Mouse (Mus musculus): ENCODE results near the gene Cmah. TPM values are rescaled to one million over a fixed set of nuclear protein-coding genes. Genes with fewer than 3 reads are reported as not detected.
"Not testable (repeated sequence)": the region's sequence is repeated elsewhere in the genome, so short reads cannot be mapped to it uniquely, and the experiment has no call there.

The Cmah gene
- total RNA-seq, 2 experiments from 2014 or later, result 3.6 TPM

DNA sequence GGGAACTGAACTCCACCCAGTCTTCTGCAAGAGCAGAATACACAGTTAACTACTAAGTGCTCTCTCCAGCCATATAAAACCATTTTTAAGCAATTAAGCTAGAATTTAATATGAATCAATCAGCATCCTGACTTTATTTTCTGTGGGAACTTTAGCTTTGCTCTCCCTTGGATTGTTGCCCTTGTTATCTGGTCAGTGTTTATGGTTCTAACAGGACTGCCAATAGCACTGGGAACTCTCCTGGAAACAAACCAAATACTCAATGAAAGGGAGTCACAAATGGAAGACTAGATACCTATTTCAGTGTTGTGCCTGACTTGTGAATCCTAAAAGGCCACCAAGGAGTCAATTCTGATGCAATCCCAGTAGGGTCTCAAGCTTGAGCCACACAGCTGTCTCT, 12.7 kb downstream of the Cmah start:
- no peak for DNase-seq (ENCODE audit: low spot score in 2 of 2)

DNA sequence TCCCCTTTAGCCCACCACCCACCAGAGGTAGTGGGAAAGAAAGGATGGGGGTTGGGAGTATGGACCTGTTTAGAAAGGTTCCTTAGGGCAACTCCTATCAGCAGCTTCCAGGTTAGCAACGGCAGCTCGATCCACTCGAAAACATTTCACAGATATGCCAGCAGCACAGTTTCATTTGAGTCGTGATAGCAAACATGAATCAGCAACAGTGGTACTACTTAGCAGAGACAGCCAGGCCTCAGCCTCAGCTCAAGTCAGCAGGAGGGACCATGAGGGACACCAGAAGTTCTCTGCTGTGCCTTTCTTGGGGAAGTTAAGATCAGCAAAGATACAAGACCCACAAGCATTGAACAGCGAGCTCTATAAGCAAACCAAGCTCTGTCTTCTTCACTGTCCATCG, 13.3 kb downstream of the Cmah start:
- DNase-seq (ENCODE audit: low spot score in 2 of 2), result no peak

DNA sequence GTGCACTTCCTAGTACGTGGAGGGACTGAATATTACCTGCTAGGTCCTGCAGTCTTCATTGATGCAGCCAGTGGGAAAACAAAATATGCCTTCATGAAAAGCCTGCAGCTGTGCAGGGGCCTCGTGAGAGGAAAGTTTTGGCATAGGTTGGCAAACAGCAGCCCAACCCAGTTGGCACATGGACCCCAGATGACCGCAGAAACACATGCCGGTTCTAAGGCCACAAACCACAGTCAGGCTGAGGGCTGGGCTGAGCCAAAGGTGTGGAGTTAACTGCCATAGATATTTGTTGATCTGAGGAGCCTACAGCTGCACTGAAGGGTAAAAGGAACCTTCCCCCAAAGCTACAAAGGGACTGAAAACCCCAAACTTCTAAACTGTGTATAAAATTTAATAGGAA, 14.9 kb downstream of the Cmah start:
- no peak for DNase-seq (ENCODE audit: low spot score in 2 of 2)

DNA sequence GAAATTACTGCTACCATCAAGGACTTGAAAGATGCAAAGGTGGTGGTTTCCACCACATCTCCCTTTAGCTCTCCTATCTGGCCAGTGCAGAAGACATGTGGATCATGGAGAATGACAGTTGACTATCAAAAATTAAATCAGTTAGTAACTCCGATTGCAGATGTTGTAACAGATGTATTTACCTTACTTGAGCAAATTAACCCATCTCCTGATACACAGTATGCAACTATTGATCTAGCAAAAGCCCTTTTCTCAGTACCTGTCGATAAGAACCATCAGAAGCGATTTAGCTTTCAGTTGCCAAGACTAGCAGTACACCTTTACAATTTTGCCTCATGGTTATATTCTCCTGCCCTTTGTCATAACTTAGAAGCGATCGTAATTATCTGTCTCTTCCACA, 25.8 kb downstream of the Cmah start:
- no peak for DNase-seq (ENCODE audit: low spot score in 2 of 2)

DNA sequence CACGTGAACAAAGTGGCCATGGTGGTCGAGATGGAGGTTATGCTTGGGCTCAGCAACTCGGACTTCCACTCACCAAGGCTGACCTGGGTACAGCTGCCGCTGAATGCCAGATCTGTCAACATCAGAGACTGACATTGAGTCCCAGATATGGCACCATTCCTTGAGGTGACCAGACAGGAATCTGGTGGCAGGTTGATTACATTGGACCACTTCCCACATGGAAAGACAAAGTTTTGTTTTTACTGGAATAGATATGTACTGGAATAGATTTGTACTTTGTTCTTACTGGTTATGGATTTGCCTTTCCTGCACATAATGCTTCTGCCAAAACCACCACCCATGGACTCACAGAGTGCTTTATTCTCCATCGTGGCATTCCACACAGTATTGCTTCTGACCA, 27.5 kb downstream of the Cmah start:
- DNase-seq (ENCODE audit: low spot score in 2 of 2), result no peak

DNA sequence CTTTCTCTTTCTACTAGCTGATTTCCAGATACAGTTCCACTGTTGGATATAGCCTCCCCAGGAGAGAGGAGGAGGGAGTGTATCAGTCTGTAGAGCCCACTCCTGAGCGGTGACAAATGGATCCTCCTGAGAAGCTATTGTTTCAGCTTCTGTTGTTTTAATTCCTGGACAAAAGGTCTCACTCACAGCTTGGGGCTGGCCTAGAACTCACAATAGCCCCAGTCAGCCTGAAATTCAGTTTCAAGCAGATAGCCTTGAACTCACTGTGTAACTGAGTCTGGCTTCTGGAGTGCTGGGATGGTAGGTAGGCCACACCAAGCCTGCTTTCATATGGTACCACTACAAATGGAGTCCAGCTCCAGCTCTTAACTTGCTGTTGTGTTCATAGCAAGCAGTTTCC, 32.0 kb downstream of the Cmah start:
- no peak for DNase-seq (ENCODE audit: low spot score in 2 of 2)

DNA sequence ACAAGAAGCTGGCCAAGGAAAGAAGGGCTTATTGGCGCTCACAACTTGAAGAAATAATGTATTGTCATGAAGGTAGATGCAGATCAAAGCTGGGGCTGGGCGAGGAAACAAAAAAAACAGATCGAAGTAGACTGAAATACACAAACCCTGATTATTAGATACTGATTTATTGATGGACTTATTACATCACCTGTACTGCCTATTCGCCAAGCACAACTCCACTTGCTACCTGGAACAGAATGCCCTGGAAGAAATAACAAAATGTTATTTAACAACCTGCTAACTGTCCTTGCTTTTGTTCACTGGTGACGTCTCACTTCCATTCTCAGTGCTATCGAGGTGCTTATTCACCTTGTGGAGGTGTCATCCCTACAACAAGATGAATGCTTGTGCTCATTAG, 38.0 kb downstream of the Cmah start:
- DNase-seq (ENCODE audit: low spot score in 2 of 2), result no peak

DNA sequence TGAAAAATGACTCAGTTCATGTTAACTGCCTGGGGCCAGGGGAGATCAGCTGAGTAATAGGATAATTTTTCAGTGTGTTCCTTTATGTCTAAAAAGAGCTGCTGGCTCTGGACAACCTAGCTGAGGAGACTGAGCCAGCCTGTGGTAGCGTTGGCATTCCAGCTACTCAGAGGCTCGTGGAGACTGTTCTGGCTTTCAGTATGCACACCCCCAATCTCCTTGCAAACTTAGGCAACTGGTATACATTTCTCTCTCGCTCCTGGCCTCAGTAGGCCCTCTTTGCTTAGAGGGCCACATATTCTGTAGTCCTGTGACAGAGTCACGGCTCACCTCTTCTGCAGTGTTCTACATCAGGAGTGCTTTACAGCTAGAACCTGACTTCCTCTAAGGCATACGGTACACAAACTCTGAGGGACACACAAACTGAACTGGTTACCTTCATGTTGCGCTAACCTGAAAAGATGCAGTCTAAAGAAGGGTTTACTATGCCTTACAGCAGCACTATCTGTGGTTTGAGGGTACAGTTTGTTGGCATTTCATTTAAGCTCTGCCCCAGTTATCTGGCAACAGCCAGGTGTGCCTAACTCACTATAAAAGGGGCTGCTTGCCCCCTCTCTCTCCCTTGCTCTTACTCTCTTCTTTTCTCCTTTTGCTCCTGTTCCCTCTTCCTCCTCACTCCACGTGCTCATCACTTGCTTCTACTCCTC, 45.8 kb downstream of the Cmah start:
- no peak for DNase-seq (ENCODE audit: low spot score in 2 of 2)

DNA sequence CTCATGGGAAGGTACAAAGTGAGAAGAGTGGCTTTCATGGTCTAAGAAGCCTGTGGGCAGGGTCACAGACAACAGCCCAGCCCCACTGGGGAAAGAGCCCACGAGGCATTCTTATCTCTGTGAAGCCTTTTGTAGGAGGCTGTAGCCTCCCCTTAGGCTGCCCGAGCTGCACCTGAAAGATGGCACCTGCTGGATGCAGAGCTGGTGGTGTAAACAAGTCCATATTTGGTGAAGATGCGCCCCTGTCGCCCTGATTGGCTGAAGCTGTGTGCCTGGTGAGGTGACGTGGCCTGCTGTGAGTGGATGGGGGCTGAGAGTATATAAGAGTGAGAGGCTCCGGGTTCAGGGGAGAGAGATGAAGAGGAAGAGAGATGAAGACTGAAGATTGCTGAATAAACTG, 47.4 kb downstream of the Cmah start:
- not testable (repeated sequence) for DNase-seq (ENCODE audit: low spot score in 2 of 2)

DNA sequence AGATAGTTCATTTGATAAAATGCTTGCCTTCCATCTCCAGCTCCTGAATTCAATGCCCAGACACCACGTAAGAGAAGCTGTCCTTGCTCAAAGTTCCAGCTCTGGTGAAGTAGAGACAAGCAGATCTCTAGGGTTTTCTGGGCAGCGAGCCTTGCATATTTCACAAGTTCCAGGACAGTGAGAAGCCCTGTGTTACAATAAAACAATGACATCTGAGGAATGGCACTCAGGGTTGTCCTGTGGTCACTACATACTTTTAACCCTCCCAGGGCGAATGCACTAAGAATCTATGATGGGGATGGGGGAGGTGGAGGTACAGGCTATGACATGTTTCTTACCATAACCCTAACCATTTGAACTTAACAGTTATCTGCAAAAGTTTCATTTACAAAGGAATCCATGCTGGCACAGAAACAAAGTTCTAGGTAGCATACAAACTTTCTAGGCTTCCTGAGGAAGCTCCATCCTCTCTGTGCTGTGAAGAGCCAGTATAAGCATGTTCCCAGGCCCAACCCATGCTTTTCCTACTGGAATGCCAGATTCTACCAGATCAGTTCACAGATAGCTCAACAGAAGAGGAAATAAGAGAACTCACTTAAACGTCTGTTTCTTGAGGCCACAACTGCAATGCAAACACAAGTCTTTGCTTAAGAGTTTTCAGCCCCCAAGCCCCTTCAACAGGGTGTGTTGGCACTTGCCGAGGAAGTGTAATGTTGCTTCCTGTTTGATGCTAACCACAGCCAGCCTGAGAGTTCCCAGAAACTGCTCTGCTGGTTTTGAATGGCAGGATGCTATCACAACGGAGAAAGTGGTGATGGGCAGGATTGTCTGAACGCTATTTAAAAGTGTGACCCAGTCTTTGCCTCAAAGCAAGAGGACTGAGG, 48.4 kb downstream of the Cmah start:
- no peak for DNase-seq (ENCODE audit: low spot score in 2 of 2)

DNA sequence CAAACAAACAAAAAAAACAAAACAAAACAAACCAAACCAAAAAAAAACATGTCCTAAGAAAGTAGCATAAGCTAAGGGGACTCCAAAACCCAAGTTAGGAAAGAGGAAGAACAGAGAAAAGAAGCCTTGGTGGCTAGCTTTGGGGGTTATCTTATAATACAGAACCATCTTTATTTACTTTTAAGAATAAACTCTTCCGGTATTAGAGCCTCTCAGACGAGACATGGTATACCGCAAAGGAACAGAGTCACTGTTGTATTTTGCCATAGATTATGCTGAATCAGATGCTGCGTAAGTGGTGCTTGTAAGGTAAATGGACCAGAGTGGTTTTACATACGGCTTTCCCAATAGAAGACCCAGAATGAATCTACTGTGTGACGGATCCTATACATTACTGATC, 53.5 kb downstream of the Cmah start:
- DNase-seq (ENCODE audit: low spot score in 2 of 2), result no peak

DNA sequence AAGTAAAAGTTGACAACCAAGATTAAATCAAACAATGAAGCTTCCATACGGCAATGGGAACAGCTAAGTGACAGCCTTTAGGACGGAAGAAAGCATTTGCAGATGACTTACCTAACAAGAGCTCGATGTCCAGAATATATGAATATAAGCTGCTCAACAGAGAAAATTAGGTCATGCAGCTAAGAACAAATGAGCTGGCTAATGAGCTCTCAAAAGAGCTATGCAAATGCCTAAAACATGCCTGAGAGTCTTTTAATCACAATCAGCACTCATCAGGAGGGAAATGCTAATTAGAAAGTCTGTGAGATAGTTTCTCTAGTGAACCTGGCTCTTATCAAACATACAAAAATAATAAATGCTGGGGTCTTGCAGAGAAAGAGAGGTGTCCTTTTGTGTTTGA, 56.7 kb downstream of the Cmah start:
- DNase-seq (ENCODE audit: low spot score in 2 of 2), result no peak

DNA sequence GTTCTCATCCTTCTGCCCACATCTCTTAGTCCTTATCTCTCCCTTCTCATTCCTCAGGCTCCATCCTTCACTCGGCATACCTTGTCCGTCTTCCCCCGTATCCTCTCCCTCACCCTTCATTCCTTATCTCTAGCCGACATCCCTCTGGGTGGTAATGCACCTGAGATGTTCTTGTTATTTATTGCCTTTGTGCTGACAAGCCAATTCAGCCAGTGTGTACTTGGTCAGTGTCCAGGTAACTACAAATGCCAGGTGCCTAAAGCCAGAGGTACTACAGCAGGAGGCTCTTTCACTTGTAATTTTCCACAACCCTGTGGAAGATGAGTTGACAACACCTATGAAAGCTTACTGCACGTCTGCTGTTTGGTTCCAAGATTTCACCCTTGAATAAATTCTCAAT, 64.7 kb downstream of the Cmah start:
- DNase-seq (ENCODE audit: low spot score in 2 of 2), result no peak

DNA sequence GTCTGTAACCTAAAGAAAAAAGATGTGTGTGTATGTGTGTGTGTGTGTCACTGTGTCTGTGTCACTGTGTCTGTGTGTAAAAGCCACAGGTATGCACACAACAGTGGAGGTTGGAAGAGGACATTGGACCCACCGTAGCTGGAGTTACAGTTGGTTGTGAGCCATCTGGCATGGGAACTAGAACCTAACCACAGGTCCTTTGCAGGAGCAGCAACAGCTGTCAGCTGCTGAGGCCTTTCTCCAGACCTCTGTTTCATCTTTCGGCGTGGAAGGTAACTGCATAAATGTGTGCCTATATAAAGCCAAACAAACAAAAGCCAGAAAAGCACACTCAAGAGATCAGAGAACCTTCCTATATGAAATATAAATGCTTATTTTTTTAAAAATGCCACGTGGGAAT, 65.5 kb downstream of the Cmah start:
- DNase-seq (ENCODE audit: low spot score in 2 of 2), result no peak

DNA sequence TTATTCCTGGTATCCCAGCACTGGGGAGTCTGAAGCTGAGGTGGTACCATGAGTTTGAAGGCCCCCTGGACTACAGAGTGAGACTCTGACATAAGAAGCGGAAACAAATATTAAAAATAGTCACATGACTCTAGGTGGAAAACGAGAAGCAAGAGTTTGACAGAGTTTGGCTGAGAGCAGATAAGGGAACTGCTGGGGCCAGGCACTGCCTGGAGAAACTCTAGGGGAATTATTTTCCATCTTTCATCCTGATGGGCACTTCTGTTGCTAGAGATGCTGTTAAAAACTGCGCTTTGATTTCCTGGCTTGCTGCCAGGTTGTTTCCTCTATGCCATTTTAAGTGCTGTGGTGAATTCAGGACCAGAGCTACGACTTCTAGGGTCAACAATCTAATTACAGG, 65.9 kb downstream of the Cmah start:
- no peak for DNase-seq (ENCODE audit: low spot score in 2 of 2)

DNA sequence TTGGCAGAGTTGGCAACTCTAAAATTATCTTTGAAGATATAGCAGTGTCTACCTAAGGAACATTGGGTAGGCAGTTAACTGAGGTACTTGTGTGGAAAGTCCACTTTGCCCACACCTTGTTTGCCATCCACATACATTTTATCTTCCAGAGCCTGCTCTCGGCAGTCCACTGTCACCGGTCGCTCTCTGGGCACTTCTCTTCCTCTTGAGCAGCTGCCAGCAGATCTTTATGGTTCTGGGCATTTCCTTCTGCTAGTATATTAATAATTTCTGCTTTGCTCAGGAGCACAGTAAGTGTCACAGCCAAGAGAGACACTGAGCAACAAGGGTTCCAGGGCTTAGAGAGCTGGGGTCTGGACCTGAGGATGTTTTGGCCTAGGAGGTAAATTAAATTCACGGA, 68.6 kb downstream of the Cmah start:
- DNase-seq (ENCODE audit: low spot score in 2 of 2), result no peak

DNA sequence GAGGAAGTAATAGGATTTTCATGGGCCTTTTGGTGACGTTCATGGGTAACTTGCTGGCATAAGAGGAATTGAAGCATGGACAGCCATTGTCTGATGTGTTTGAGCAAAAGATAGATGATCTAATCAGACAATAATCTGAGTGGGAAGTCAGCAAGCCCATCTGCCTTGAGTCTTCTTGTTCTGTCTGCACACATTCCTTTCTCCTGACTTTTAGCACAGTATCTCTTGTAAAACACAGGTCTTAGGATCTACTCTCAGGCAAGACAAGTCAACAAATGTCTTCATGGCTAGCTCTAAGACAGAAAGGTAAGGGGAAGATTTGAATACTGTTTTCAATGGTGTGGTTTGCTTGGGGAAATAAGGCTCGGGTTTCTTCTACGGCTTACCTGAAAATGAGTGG, 70.0 kb downstream of the Cmah start:
- DNase-seq (ENCODE audit: low spot score in 2 of 2), result no peak

DNA sequence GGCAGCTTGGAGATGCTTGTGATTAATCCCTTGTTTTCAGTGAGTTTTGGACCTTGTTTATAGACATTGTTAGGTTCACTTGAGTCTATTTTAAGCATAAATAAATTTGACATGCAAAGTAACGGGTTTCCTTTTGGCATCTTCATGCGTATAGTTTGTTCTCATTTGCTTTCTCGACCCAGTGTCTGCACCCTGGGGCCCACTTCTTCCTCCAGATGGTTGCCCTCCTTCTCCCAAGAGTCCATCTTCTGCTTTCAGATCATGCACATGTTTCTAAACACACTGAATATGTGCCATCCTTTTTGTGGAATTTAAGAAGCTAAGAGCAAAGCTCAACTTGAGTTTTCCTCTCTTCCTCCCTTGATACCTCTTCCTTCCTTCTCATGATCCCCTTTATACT, 71.3 kb downstream of the Cmah start:
- DNase-seq (ENCODE audit: low spot score in 2 of 2), result no peak

DNA sequence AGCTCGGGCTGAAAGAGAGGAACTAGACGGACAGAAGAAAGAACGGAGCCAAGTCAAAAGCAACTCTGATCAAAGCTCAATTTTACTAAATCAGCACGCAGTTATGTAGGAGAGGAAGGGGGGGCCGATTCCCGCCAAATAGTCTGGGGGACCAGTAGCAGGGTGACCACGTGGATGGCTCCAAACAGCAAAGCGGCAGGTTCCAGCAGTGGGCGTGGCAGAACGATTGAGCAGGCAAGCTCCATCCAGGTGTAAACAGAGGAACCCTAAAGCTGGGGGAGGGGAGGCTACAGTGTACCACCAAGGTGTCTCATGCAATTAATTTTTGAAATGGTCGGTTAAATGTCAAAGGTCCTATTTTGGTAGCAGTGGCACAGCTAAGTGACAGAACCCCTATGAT, 74.6 kb downstream of the Cmah start:
- DNase-seq (ENCODE audit: low spot score in 2 of 2), result not testable (repeated sequence)

DNA sequence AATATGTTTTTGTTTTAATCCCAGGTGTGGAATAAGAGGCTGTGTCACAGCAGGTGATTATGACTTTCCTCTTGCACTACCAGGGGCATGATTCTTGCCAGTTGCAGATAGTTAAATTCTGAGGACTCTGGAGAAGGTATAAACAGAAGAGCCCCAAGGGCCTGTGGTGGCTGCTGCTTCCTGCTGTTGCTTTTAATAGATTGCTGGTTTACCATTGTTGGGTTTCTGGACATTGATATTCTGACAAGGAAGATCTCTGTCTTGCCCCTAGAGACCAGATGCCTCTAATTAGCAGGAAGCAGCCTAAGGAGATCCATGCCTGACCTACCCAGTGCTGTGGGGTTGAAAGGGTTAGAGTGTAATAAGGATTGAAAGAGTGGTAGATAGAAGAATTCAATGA, 75.8 kb downstream of the Cmah start:
- no peak for DNase-seq (ENCODE audit: low spot score in 2 of 2)

DNA sequence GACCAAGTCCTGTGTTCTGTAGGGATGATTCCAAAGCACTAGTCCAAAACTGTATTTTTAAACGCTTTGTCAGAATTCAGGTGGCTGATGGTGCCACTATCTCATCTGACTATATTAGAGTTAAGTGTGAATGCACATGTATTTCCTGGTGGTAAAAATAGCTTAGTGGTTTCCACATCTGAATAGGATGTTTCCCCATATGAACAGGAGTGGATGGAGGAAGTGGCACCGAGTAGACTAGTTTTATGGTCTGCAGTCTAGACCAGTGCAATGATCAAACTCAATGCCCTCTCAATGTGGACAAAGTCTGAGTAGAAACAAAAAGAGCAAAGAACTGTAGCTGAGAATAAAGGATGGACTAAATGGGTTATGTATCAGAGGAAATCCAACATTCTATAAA, 79.6 kb downstream of the Cmah start:
- DNase-seq (ENCODE audit: low spot score in 2 of 2), result no peak

DNA sequence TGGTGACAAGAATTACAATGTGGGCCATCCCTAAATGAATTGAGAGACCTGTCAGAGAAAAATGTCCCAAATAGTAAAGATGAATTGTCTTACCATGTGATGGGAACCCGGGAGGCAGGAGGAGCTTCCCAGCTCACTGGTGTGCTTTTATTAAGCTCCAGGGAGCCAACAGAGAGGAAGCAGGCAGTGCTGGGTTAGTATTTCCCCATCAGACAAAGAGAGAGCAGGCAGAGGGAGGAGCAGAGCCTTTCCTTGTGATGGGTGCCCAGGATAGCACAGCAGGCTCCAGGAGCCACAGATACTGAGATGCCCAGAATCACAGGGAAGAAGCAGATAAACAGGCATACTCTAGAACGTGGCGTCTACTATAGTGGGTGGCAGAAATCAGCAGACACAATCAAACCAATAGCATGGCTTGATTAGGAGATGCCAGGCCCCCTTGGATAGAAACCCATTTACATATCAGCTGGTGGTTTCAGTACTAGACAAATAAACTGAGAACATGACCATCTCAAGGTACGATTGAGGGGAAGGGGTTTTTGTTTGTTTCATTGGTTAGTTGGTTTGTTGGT, 87.5 kb downstream of the Cmah start:
- DNase-seq (ENCODE audit: low spot score in 2 of 2), result no peak

Measured in gastrocnemius, postnatal 4 days (tissue).